Mouse (Mus musculus) left cerebral cortex, postnatal 25 days (tissue): ENCODE results near the gene Tspan18. TPM values are rescaled to one million over a fixed set of nuclear protein-coding genes. Genes with fewer than 3 reads are reported as not detected.

Experiments used
- DNase-seq, 2 experiments: peaks; one replicate each; pipeline ENCODE4 v3.0.0; 2022; ENCODE audit warnings: low spot score in 2 of 2, mixed read lengths in 1 of 2
- intact Hi-C: fragments of 180-260 bp; cut with DNase I; formaldehyde crosslinking; loops from one replicate; pipeline ENCODE4 v1.15.1; 2025
- total RNA-seq, 2 experiments: library from RNA; stranded (reverse); gene quantifications; 2 replicates each; pipeline ENCODE4 v1.2.3; 2021

Gene Tspan18
- total RNA-seq, 2 experiments from 2014 or later: 1.9 to 2.2 TPM

GRCm38 (mm10) chr2:93303585-93304272 lies 30.6 kb downstream of the Tspan18 start:
- intact Hi-C loops: no loop called here

DNA sequence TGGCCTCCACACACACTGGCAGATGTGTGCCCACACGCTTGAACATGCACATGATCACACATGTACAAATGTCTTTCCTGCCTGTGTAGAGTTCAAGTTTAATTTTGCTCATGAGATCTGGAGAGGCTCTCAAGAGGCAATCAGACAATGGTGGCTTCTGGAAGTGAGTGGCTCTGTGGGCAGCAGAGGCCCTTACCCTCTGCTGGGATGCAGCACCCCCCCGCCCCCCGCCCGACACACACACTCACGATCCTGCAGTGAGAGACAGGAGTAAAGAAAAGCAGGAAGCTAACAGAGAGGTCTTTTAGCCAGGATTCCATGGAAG lies 31.1 kb downstream of the Tspan18 start:
- no peak for DNase-seq
- intact Hi-C loops: no loop called here

More at GRCm38 (mm10) chr2:93303585-93304272, 30.6 kb downstream of the Tspan18 start:
- DNase-seq: no peak

DNA sequence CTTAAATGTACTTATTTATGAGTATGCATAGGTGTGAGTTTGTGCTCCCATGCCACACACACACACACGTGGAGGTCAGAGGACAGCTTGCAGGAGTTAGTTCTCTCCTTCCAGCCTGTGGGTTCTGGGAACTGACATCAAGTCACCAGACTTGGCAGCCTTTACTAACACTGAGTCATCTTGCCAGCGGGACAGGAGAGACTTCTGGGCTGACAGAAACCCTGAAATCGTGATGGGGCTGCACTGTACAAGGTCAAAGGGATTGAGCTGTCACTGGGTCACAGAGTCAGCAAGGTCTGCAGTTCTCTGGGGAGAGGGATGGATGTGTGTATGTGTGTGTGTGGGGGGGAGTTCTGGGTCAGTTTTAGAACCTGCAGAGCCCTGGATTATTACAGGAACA lies 36.6 kb downstream of the Tspan18 start:
- intact Hi-C loops: no loop called here

GRCm38 (mm10) chr2:93291186-93291926 lies 42.9 kb downstream of the Tspan18 start:
- DNase-seq: no peak
- intact Hi-C loops: no loop called here

More for the DNA sequence above, 36.6 kb downstream of the Tspan18 start:
- DNase-seq: no peak

- no peak for DNase-seq
- intact Hi-C loops: no loop called here
Observed at GRCm38 (mm10) chr2:93290345-93291118, 43.8 kb downstream of the Tspan18 start.

- intact Hi-C loops: no loop called here
- no peak for DNase-seq
Observed at GRCm38 (mm10) chr2:93289161-93289560, 45.1 kb downstream of the Tspan18 start.

DNA sequence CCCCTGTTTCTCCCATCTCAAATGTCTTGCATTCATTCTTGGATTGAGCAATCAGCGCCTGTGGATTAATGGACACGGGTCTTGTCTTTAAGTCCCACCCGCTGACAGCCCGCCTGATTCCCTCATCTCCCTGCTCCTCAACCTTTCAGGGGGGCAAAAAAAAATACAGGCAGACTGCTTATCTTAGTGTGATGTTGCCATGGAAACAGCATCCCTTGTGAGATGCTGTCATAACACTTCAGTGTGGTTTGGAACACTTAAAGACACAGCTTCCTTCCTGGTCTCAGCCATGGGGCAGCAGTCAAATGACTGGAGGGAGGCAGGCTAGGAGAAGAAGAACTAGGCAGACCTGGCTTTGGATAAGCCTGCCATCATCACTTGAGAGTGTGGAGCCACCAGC lies 47.0 kb downstream of the Tspan18 start:
- intact Hi-C loops: no loop called here
- peak; percentile 33 to 34 for DNase-seq

DNA sequence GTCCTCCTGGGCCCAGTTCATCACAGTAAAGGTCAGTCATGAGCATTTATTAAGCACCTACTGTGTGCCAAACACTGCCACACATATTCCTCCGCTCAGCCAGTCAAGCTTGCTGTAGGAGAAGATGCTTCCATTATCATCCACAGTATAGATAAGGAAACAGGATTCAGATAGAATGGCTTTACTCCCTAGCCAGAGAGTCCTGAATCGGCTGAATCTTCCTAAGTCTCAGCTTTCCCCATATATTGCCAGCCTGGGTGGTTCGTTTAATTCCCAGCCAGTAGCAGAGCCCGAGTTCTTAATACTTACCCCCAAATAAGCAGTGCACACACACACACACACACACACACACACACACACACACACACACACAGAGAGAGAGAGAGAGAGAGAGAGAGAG lies 47.6 kb downstream of the Tspan18 start:
- no peak for DNase-seq
- intact Hi-C loops: no loop called here

- intact Hi-C loops: no loop called here
- DNase-seq: no peak
Observed at GRCm38 (mm10) chr2:93286321-93286720, 48.0 kb downstream of the Tspan18 start.

- intact Hi-C loops: no loop called here
- DNase-seq: no peak
Observed at GRCm38 (mm10) chr2:93285842-93286241, 48.5 kb downstream of the Tspan18 start.

DNA sequence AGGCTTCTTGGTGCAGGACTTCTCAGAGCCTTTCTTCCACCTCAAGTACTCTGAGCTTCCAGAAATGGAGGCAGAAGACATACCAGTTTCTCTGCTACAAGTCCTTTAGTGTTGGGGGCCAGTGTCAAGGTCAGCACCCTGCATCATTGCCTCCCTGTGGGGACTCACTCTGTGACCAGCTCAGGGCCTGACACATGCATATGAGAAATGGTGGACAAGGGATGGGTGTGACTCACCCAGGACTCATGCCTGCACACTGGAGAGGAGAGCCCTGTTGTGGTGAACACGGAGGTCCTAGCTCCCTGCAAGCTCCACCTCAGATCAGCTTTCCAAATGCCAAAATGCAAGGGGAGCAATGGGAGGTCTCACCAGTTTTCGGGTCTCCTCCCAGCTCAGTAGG lies 49.7 kb downstream of the Tspan18 start:
- no peak for DNase-seq
- intact Hi-C loops: no loop called here

GRCm38 (mm10) chr2:93283481-93284293 lies 50.6 kb downstream of the Tspan18 start:
- DNase-seq: no peak
- intact Hi-C loops: no loop called here

DNA sequence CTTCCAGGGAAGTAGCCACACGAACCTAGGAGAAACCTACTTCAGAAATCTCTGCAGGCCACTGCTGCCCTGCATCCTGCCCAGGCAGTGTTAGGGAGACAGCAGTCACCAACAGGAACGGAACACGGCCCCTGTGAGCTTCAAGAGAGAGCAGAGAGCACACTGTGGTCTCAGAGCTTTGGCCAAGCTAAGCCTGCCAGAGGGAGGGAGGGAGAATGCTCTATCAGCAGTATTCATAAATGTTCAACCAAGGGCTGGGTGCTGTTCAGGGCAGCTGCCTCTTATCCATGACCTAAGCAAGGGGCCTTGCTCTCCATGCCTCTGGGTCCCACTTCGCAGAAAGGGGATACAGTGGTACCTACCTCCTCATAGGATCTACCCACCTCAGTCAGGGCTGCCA lies 51.7 kb downstream of the Tspan18 start:
- DNase-seq: no peak
- intact Hi-C loops: no loop called here

DNA sequence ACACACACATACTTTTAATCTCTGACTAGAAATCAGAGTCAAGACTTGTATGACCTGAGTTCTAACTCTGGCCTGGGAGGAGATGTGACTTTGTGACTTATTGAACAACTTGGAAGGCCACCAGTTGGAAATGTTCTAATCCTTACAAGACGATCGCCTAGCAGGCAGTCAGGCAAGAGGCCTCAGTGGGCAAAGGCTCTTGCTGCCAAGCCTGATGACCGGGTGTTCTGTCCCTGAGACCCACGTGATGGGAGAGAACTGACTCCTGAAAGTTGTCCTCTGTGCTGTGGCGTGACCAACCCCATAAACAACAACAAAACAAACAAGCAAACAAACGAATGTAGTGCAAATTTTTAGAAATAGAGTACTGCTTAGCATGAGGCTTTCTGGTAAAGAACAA lies 52.8 kb downstream of the Tspan18 start:
- DNase-seq: no peak
- intact Hi-C loops: no loop called here

DNA sequence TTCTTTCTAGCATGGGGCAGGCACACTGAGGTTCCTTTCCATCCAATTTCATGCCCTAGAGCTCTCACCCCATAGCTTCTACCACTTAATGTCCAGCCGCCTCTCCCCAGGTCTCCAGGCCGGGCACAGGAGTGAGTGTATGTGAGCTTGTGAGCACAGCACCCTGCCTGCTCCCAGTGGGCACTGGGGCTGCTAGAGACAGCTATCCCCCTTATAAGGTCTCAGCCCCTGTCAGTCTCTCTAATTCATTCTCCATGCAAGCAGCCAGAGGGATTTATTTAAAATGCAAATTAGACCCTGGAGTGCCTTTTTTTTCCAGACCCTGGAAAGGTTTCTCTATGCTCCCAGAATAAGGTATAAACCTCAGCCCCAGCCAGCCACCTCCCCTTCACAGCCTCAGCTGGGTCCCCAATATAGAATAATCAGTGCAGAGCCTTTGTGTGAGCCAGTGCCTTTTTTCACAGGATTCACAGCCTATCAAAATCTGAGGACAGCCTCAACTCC lies 54.1 kb downstream of the Tspan18 start:
- DNase-seq: no peak
- intact Hi-C loops: no loop called here

GRCm38 (mm10) chr2:93278181-93278975 lies 55.9 kb downstream of the Tspan18 start:
- no peak for DNase-seq
- intact Hi-C loops: no loop called here

- intact Hi-C loops: no loop called here
Observed at GRCm38 (mm10) chr2:93277486-93277885, 56.8 kb downstream of the Tspan18 start.

GRCm38 (mm10) chr2:93276026-93276425 lies 58.3 kb downstream of the Tspan18 start:
- intact Hi-C loops: no loop called here
- DNase-seq: peak in 1 of 2 experiments; percentile 81

More at GRCm38 (mm10) chr2:93277486-93277885, 56.8 kb downstream of the Tspan18 start:
- DNase-seq: no peak

DNA sequence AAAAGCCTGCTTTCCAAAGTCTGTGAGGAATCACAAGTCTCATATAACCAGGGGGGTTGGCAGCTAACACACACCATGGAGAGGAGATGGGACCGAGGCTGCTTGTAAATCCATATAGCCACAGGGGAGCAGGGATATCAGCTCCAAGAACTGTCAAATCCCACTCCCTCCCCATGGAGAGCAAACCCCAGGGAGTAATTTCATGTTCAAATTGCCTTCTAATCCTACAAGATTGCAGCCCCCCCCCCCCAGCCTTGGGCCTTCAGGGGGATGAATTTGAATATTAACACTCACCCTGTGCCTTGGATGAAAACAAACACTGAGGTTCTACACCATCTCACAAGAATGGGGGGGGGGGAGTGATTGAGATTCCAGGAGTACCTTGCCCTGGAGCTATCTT lies 60.4 kb downstream of the Tspan18 start:
- intact Hi-C loops: no loop called here
- DNase-seq: no peak
